Mouse (Mus musculus) spleen, postnatal 10 days (tissue): Measurements from ENCODE around the gene Tuba4a.

Experiments
- DNase-seq, 2 experiments: peaks; one replicate each; pipeline ENCODE4 v3.0.0; 2021 to 2022; ENCODE audit warnings: low spot score in 2 of 2

The Tuba4a gene

DNA sequence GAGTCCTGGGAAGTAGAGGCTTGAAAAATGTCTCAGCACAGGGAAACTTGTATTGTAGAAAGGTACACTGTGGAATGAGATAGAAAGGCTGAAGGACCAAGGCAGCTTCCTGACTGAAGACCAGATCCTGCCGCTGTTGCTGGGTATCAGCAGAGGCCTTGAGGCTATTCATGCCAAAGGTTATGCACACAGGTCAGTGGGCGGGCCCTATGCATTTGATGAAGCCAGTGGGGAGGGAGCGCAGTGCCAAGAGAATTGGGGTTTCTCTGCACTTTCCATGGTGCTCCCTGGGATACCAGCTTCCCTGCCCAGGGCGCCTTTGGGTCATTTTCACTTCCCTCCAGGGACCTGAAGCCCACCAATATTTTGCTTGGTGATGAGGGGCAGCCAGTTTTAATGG lies 7.1 kb downstream of the Tuba4a start:
- peak in 1 of 2 experiments; percentile 31 for DNase-seq

DNA sequence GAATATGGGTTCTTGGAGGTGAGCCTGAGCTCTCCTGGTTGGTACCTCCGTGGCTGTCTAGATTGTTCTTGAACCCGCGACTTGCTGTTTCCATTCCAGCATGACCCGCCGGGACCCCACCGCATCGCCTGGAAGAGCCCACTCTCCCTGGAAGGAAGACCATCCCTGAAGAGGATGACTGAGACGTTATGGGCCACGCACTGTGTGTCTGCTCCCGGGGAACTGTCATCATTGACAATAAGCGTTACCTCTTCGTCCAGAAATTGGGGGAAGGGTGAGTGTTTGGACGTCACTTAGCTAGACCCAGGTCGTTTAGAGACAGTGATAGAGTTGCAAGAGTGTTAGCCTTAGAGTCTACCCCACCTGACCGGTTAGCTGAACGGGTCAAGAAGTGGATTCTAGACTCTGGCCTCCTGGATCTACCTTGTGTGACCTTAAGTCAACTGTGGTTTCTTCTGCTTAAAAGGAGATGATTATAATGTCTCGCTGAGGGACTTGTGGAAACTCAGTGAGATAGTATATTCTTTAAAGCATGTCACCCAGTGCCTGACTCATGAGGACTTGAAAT lies 8.4 kb downstream of the Tuba4a start:
- no peak for DNase-seq

DNA sequence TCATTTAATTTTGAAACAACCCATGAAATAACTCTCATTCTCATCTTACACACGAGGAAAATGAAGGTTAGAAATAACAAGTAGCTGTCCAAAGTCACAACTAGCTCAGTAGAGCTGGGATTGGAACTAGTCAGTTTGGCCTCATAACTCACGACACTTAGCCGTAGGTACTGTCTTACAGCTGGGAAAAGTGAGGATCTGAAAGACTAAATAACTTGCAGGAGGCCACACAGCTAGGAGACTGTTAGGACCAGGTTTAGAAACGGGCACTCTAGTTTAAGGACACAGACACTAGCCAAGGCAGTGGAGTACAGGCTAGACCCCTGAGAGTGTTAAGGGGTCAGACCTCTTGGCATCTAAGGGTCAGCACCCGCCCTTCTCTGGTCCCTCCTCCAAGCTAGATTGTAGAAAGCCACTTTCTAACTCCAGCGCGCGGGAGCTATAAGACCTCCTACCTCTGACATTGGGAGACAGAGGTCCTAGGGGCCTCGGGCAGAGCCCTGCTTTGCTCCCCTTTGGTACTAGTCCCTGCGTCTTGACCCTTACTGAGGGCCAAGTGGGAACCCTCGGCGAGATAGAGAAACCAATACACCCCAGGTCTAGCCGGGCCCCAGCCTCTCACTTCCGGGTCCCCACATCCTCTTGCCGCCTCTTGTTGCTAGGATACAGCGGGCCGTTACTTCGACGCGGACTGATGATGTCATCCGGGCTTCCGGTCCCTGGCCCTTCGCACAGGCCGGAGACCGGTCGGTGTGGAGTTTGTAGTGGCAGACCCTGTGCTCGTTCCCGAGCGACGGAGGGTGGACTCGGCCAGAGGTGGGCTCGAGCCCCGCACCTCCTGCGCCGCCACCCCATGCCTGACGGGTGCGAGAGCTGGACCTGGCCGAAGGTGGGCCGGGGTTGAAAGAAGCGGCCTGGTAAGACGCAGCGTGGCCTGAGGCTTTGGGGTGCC lies 9.3 kb downstream of the Tuba4a start, which contains the start of the genes Glb1l and Stk16:
Gene Glb1l, minus strand, starts transcription at position 678 of the 952 bp plus-strand sequence.
Gene Stk16, plus strand, starts transcription at position 703 of the 952 bp plus-strand sequence.
- peak; percentile 96 to 98 for DNase-seq

DNA sequence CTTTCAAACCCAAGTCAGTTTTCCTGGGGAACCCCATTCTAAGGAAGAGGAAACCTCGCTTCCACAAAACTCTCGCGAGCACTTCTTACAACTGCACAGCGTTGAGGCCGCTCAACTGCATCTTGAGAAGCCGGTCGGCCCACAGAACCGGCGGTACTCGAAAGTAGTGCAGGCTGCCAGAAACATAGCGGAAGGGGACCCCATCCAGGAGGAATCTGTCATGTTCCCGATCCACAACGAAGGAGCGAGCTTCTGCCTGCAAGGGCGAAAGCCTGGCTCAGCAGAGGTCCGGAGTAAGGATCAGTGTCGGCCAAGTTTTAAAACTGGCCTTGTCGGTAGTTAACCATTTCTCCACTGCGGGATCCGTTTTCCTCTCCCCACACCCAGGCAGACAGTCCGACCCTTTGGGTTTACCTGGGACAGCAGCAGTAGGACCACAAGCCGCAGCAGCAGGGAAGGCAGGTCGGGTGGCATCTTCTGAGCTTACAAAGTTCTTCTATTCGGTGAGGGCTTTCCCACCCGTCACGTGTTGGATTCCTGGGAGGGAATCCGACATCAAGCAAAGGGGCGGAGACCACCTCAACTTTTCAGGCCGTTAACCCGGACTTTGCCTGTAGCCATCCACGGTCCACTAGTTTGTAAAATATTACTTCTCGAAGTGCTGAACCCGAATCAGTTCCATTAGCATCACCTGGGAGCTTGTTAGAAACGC lies 10.5 kb downstream of the Tuba4a start:
- peak; percentile 61 to 70 for DNase-seq

DNA sequence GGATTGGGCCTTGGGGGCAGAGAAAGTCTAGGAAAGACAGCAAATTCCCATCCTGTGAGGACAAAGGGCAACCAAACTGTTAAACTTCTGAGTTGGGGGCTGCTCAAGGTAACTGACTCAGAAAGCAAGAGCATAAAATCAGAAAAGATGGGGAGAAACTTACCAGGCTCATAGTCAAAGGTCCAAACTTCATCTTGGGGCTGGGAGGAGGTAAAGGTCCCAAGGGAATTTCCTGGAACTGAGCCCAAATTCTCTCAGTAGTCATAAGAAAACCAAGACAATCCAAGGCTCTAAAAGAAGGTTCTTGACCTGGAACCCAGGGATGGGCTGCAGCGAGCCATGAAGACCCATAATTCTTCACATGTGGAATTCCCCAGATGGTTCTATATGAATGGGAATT lies 18.4 kb downstream of the Tuba4a start:
- no peak for DNase-seq

DNA sequence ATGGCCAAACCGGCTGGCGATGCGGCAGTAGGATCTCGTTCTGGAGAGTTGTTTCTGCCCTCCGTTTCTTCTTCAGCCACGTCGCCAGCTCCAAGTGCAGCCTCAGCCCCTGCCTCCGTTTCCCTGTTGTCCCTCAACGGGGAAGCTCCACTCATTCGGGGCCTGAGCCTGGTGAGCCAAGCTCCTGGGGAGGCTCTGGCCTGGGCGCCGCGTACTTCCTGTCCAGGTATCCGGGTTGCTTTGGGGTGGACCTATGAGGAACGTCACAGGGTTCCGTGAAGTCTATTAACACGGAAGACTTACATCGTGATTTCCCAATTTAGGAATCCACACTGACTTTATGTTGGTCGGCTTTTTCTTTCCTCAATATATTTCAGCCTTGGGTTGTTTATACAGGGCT lies 27.2 kb downstream of the Tuba4a start:
- DNase-seq: peak; percentile 46 to 58

DNA sequence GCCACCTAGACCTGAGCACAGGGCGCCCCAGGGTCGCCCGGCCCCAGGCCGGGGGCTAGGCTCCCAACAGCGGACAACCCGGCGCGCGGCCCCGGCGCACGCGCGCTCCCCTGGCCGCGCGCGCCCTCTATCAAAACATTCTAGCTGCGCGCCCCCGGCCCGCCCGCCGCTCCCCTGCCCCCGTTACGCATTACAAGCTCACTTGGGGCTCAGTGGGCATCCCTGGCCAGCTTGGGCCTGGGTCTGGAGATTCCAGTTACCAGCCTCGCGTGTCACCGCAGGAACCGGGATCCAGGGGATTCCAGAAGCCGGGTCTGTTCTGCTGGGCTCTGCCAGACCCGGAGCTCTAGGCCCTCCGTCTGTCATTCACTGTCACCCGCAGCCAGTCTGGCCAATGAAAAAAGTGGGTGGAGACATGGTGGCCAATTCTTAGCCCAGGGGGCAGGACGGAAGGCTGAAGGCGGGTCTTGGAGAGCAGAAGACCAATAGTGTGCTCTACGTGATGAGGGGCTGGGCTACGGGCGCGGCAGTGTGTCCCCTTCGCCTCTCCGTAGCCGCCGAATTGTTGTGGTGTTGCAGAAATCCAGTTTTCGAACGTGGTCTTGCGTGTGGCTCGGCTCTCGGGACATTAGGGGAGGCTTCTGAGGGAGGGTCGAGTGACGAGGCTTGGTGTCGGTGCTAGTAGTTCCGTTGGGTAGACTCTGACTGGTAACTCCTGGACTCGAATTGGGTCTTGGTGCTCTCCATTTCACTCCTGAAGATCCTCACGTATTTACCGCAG lies 27.9 kb downstream of the Tuba4a start, which contains the start of the genes Ankzf1 and Atg9a:
Gene Ankzf1, plus strand, starts transcription at position 530 of the 781 bp plus-strand sequence.
Gene Atg9a, minus strand, starts transcription at position 575 of the 781 bp plus-strand sequence.
- DNase-seq: peak; percentile 87 to 94

DNA sequence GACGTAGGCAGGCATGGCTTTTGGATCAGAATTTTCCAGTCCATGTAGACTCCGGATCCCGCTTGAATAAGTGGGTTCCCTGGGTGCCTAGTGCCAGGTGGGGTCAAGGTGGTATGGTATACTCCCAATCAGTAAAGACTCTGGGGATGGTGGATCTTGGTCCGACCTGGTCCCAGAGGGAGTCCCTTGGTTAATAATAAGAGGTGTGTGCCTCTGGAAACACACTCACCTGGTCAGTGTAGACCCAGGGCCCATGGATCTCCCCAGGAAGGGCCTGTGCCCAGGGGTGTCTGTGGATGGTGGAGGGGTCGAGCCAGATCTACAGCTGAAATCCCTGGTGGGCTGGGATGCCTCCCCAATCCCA lies 28.4 kb downstream of the Tuba4a start:
- peak in 1 of 2 experiments; percentile 48 for DNase-seq

DNA sequence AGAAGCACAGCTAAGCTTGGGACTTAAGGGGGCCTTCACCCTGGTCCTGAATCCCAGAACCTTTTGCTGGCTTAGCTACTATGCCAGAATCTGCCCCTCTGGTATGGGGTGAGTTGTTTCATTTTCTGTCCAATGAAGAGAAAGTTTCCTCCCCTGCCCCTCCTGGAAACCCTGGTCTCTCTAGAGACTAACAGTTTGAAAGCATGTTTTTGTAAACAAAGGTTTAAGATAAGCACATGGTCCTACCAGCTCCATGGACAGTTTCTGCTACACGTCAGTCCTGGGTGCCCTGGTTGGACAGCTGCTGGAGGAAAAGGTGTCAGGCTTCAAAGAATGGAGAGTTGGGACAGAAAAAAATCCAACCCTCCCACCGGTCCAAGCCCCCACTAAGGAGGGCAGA lies 29.1 kb downstream of the Tuba4a start:
- peak in 1 of 2 experiments; percentile 31 for DNase-seq

DNA sequence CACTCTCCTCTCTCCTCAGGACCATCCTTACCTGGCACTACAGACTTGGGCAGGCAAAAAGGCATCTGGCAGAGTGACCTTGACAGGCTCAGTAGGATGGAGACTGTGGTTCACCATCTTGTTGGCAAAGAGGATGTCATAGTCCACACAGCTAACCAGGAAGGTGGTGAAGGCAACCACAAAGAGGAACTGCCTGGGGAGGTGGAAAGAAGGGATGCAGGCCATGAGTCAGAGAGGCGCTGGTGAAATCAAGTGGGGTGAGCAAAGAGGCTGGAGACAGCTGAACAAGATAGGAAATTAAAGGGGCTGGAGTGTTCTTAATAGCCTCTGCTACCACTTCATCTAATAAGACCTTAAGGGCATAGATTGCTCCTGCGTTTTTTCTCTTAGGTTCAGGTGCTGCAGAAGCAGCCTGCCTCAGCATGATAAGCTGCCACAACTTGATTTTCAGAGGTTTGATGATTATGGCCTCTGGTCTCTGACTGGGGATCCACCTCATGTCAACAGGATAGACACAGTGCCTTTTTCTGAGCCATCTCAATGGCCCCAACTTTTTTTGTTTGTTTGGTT lies 31.7 kb downstream of the Tuba4a start:
- no peak for DNase-seq

DNA sequence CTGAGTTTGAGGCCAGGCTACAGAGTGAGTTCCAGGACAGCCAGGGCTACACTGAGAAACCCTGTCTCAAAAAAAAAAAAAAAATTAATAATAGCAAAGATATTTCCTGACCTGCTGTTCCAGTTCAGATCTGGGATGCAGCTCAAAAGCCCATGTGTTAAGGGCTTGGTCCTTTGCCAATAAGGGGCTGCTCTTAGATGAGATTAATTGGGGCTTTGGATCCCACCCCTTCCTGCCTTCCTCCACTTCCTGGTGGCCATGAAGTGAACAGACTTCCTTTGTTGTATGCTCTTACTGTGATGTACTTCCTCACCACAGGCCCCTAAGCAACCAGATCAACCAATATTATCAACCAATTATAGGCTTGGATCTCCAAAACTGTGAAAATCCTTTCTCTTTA lies 32.5 kb downstream of the Tuba4a start:
- DNase-seq: no peak

DNA sequence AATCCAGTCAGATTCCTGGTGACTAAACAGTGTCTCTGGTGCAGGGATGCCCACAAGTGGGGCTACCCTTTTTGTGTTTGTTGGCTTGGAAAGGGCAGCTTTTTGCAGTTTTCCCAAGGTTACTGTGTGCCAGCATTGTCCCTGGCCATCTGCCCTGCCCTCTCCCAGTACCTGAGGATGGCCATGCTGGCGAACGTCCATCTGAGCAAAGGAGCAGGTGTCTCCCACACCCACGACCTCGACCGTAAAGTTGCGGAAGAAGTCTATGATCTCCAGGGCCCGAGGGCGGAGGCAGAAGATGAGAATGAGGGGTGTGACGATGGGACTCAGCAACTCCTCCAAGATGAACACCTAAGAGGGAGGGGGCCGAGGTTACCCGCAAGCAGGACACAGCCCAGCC lies 34.2 kb downstream of the Tuba4a start:
- no peak for DNase-seq

DNA sequence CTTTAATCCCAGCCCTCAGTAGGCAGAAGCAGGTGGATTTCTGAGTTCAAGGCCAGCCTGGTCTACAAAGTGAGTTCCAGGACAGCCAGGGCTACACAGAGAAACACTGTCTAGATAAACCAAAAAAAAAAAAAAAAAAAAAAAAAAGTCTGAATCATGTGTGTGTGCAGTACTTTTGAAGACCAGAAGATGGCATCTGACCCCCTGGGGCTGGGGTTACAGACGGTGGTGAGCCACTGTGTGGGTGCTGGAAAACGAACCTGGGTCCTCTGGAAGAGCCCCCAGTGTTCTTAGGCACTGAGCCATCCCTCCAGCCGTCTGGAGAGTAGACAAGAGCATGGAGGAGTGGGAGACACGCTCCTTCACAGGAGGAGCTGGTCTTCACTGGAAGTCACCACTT lies 37.5 kb downstream of the Tuba4a start:
- no peak for DNase-seq

DNA sequence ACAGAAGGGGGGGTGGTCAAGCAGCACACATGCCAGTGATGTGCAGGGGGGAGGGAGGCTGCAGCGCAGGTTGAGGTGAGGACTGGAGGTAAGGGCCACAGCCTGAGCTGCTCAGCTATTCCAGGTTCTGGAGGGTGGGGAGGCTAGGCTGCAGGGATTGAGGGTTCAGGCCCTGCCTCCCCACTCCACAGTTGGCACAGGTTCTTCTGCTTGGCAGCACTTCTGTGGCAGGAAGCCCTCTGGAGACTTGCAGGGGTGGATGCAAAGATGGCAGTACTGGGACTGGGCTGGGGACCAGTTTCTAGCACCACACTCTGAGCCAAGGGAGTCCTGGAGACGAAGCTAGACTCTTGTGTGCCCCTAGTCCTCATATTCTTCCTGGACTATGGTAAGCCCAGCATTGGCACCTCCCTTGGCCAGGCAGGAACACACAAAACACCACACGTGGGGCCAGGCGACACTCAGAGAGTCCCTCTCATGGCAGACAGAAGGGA lies 38.2 kb downstream of the Tuba4a start:
- no peak for DNase-seq

DNA sequence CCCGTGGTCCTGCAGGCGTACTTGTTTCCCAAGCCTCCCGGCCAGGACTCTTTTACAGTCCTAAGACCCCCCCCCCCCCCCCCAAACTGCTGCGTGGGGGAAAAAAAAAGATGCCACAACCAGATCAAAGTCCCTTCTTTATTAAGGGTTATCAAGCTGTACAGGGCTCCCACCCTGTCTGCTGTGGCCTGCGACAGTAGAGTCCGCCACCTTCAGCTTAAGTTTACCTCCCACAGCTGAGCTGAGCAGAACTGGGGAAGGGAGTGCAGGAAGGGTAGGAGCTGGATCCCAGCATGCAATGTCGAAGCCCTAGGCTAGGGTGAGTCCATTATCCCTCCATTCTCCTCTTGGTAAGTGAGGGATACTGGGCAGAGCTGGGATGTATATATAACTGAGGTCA lies 38.9 kb downstream of the Tuba4a start:
- no peak for DNase-seq

DNA sequence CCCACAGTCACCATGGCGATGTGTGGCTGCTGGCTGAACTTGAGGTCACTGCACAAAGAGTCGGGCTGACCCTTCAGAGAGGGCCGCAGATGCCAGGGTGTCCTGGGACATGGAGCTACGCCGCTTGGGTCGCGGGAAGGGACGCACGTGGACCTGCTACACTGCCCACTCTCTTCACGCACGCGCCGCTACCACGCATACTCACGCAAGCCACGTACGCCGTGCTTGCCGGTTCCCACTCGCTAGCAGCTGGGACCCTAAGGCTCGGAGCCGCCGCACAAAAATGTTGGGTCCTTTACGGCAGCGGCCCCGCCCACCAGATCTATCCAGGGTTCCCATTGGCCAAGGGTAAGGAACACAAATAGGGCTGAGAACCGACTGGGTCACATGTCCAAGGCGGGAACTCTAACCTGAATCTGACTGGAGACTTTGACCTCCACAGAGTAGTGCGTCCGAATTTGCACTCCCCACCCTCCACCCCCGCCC lies 39.5 kb downstream of the Tuba4a start, which contains the start of gene Abcb6:
Gene Abcb6, minus strand, starts transcription at position 288 of the 486 bp plus-strand sequence.
- DNase-seq: peak; percentile 86 to 95

DNA sequence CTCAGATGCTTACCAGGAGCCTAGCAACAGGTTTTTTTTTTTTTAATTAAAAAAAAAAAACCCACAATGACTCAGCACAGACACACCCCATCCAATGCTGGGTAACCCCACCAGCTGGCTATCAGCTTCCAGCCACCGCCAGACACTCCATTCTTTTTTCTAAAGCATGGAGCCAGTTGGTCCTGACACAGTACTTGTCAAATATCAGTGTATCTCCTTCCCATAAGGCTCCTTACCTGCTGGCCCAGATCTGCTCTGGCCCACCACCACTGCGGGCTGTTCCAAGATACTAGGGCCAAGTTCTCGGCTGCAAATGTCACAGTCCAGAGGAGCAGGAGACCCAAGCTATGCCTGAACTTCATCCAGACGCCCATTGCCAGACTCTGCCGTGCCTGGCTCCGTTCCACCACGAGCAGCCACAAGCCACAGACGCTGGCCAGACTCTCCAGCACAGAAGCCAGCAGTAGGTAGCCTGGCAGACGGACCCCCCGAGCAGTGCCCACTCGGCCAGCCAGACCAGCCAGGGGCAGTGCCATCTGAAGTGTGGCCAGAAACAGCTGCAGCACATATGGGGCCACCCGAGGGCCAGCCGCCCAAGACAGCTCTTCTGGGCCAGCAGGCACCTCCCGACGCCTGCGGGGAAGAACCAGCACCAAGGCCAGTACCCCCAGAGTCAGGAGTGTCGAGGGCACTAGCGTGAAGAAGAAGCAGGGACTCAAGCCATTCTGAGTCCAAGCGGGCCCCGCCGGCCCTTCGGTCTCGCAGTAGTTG lies 40.1 kb downstream of the Tuba4a start:
- DNase-seq: peak; percentile 68 to 69

DNA sequence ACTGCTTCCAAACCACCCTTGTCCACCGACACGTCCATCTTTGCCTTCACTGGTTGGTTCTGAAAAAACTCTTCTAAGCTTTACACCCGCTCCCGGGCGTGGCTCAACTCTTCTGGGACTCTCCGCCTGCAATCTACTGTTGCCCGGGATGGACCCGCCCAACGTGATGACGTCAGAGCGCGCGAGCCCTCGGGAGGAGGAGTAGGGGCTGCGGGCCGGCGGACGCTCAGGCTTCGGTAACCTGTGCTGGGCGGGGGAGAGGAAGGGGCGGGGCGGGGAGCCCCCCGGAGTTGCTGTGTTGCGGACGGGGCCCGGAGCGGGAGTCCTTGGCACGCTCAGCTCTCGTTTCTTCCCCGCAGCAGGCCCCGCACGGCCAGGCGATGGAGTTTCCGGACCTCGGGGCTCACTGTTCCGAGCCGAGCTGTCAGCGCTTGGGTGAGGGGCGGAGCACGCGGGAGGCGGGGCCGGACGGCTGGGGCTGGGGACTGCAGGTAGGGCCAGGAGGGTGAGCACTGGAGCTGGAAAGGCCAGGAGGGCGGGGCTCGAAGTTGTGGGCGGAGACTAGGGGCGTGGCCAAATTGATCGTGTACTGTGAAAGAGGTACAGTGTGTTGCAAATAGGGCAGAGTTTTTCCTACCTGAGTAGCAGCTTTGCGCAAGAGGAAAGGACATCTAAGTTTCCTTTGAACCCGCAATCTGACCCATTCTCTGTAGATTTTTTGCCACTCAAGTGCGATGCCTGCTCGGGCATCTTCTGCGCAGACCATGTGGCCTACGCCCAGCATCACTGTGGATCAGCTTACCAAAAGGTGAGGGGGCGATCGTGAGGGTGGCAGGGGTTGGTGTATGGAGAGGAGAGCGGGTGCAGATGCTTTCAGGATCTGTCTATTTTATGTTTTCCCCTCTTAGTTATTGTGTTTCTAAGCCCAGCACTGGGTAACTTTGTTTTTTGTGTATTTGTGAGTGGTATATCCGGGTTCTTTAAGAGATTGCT lies 50.9 kb downstream of the Tuba4a start, which contains the start of gene Zfand2b:
Gene Zfand2b, plus strand, starts transcription at position 175 of the 993 bp plus-strand sequence.
- peak; percentile 99 for DNase-seq
